8 mouse cellular contexts compared by ENCODE assay signal in genomic region chr14:54475941-54476844, GRCm38 (mm10). TPM values are rescaled to one million over a fixed set of nuclear protein-coding genes. Genes with fewer than 3 reads are reported as not detected.
DNase-seq lines count a peak whose midpoint lies in the region; ATAC-seq lines count a peak whose summit lies in the region.

TSS of gene Rem2 (plus strand) at chr14:54476100.

- H3K9me3 ChIP-seq in heart, embryonic 16.5 days (replicated peaks; ENCODE audit: control insufficient read depth, low read length), result no peaks in the 10 kb centered on the region
- no peaks in the 10 kb centered on the region for H3K9me3 ChIP-seq in liver, embryonic 16.5 days (replicated peaks; ENCODE audit: control insufficient read depth, low read length)

- peak within 1 kb of the TSS; percentile 49 for H3K4me3 ChIP-seq in heart, embryonic 16.5 days (ENCODE audit: low read length)
- peak within 1 kb of the TSS; percentile 37 for H3K4me3 ChIP-seq in liver, embryonic 16.5 days (ENCODE audit: low read depth, low read length)

- no peak within 1 kb of the TSS for H3K27ac ChIP-seq in heart, embryonic 16.5 days (ENCODE audit: low read length)
- H3K27ac ChIP-seq in liver, embryonic 16.5 days (ENCODE audit: low read length), result no peak within 1 kb of the TSS

- peak; percentile 22 for DNase-seq in ovary, postnatal 14 days (ENCODE audit: low spot score)
- DNase-seq in ovary, postnatal 36 days (ENCODE audit: low spot score), result no peak
- peak; percentile 72 for DNase-seq in large intestine, adult 2 months (ENCODE audit: low read depth, low spot score)
- DNase-seq in retina, embryonic 14.5 days (ENCODE audit: low spot score), result peak; percentile 86

- H3K4me1 ChIP-seq in heart, embryonic 16.5 days (ENCODE audit: control insufficient read depth, insufficient read depth, low read length), result peaks cover 9% of the 10 kb centered on the region; the same call in 1 of the 2 replicates
- H3K4me1 ChIP-seq in liver, embryonic 16.5 days (ENCODE audit: control insufficient read depth, low read depth, low read length), result peaks cover 6% of the 10 kb centered on the region

- H3K27me3 ChIP-seq in heart, embryonic 16.5 days (ENCODE audit: control insufficient read depth, insufficient read depth, low read length), result 0 out of 2 replicates have a peak, but pooled peaks cover 9% of the 10 kb centered on the region
- H3K27me3 ChIP-seq in liver, embryonic 16.5 days (ENCODE audit: control insufficient read depth, insufficient read depth, low read depth, low read length), result peaks cover 62% of the 10 kb centered on the region

- 2% methylated on average over 23 of the region's 23 CpGs for WGBS in heart, embryonic 16.5 days
- 5% methylated on average over 23 of the region's 23 CpGs for WGBS in large intestine, adult 2 months
- WGBS in liver, embryonic 16.5 days (ENCODE audit: insufficient replicate concordance), result 7% methylated on average over 23 of the region's 23 CpGs

- peak; percentile 11; the same call in 1 of the 2 replicates for ATAC-seq in common myeloid progenitor, adult 5-6 weeks (replicated peaks; ENCODE audit: low read depth, poor library complexity, severe bottlenecking)
- no peak; the same call in 1 of the 2 replicates for ATAC-seq in heart, embryonic 16.5 days (replicated peaks; ENCODE audit: extremely low read depth, insufficient read depth, low FRiP score)
- peak; percentile 33 for ATAC-seq in liver, embryonic 16.5 days (ENCODE audit: low read depth)
- no peak for ATAC-seq in monocyte, adult 5-6 weeks (replicated peaks; ENCODE audit: insufficient number of reproducible peaks, low FRiP score, low TSS enrichment, poor library complexity, severe bottlenecking)

- peak within 1 kb of the TSS; percentile 85 for H3K4me2 ChIP-seq in heart, embryonic 16.5 days (ENCODE audit: low read depth, low read length)
- peak within 1 kb of the TSS; percentile 63 for H3K4me2 ChIP-seq in liver, embryonic 16.5 days (ENCODE audit: low read depth, low read length)

- H3K9ac ChIP-seq in heart, embryonic 16.5 days (ENCODE audit: low read length), result peak within 1 kb of the TSS; percentile 62
- no peak within 1 kb of the TSS for H3K9ac ChIP-seq in liver, embryonic 16.5 days (ENCODE audit: low read depth, low read length)

- H3K36me3 ChIP-seq in heart, embryonic 16.5 days (ENCODE audit: control insufficient read depth, insufficient read depth), result no peaks in the 10 kb centered on the region
- H3K36me3 ChIP-seq in liver, embryonic 16.5 days (ENCODE audit: control insufficient read depth, insufficient read depth), result no peaks in the 10 kb centered on the region

RNA-seq across cellular contexts. Expression of gene Rem2, which starts in this region (rescaled TPM):
- 0.53 and 1.7 TPM in 2 replicates for total RNA-seq in common myeloid progenitor, adult 5-6 weeks (2017)
- polyA plus RNA-seq in heart, embryonic 16.5 days (2015; fragmentation: Nextera tagmentation; extraction: Ambion mirVana), result 0.59 and 2.2 TPM in 2 replicates
- polyA plus RNA-seq in large intestine, adult 2 months (2012; rRNA removed), result 0.07 and 0.19 TPM in 2 replicates
- polyA plus RNA-seq in liver, embryonic 16.5 days (2015; fragmentation: Nextera tagmentation; extraction: Ambion mirVana), result 0.09 and 0.34 TPM in 2 replicates
- total RNA-seq in monocyte, adult 5-6 weeks (2017), result 0.68 TPM in 1 of 3 replicates, not detected in the others

Comparison
In these comparisons a context has a peak if more than half of its experiments do, and no peak if none do; other contexts are left out.
1. Peak in DNase-seq in large intestine, adult 2 months; RNA of the gene not detected or under 1 TPM.
2. Peak in ATAC-seq, H3K4me3 ChIP-seq and H3K4me2 ChIP-seq in liver, embryonic 16.5 days; RNA of the gene not detected or under 1 TPM.